Mouse (Mus musculus) liver, adult 2 months (tissue): Measurements from ENCODE around the gene Cenpe.

ENCODE experiments used
- CTCF ChIP-seq: fragments of 200-500 bp; IDR thresholded peaks from 2 replicates; pipeline ENCODE4 v1.5.1; 2011; ENCODE audit warnings: low read depth, low read length, control low read depth
- POLR2A ChIP-seq: fragments of 200-500 bp; IDR thresholded peaks from 2 replicates; pipeline ENCODE4 v1.6.1; 2011; ENCODE audit warnings: low read length, control low read depth; ENCODE audit not compliant: insufficient read depth; ENCODE audit errors: extremely low read depth

DNA sequence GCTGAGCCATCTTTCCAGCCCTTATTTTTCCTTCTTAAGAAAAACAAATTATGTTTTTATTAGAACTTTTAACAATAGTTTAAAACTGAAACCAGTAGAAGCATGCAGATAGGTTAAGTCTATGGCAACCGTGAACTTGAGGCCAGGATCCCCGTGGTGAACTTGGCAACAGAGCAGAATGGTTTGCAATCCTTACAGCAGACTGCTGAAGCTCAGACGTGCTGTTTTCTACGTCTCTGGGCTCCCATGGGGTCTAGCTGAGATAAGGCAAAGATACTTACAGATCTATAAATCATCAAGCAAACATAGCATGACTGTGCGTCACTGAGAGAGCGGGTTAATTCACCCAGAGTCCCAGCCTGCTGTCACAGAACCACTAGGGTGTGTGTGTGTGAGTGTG lies 87.7 kb downstream of the Cenpe start:
- TF ChIP-seq CTCF (no peak), POLR2A (no peak)
